ENCODE assay signal across 35 mouse cellular contexts in genomic region chr10:118831190-118831589, GRCm38 (mm10).
"Had no signal": no experiment of that assay in that cellular context is flagged by ENCODE, and none has a peak within 500 bp of the region (broad histone marks: within the 10 kb centered on the region; RNA-seq: fewer than 3 reads in every experiment).

No protein-coding gene starts in this region.

- H3K4me2 ChIP-seq: heart, embryonic 11.5 days; heart, embryonic 12.5 days; heart, embryonic 13.5 days; heart, embryonic 15.5 days; hindbrain, embryonic 12.5 days; hindbrain, embryonic 13.5 days; hindbrain, embryonic 14.5 days; hindbrain, embryonic 15.5 days; intestine, embryonic 15.5 days; kidney, embryonic 15.5 days had no signal

- ATAC-seq: hindbrain, embryonic 16.5 days; hindbrain, postnatal 0 days; inflammation-experienced regulatory T-cells, adult 6 months; intestine, embryonic 15.5 days; intestine, embryonic 16.5 days; intestine, postnatal 0 days had no signal

- H3K4me3 ChIP-seq: heart, embryonic 12.5 days; heart, embryonic 13.5 days; heart, embryonic 15.5 days; hindbrain, embryonic 10.5 days; hindbrain, embryonic 12.5 days; hindbrain, embryonic 13.5 days; hindbrain, embryonic 15.5 days; intestine, embryonic 15.5 days; kidney, embryonic 15.5 days; layer of hippocampus, adult 2 months; left cerebral cortex, adult 2 months had no signal

- DNase-seq: heart, postnatal 10 days; heart, postnatal 14 days; heart, postnatal 36 days; heart, postnatal 4 days; kidney, adult 11 months; kidney, adult 18-20 months; kidney, adult 2 months; kidney, adult 8-10 months; kidney, adult 9 months; kidney, postnatal 10 days; kidney, postnatal 14 days; kidney, postnatal 25 days; kidney, postnatal 36 days; kidney, postnatal 4 days; layer of hippocampus, adult 9-11 months; layer of hippocampus, postnatal 36 days had no signal

- H3K27me3 ChIP-seq: heart, embryonic 12.5 days; heart, embryonic 13.5 days; heart, embryonic 15.5 days; hindbrain, embryonic 12.5 days; hindbrain, embryonic 13.5 days; hindbrain, embryonic 15.5 days; intestine, embryonic 15.5 days; kidney, embryonic 15.5 days had no signal

- H3K36me3 ChIP-seq: heart, embryonic 12.5 days; heart, embryonic 13.5 days; heart, embryonic 15.5 days; hindbrain, embryonic 10.5 days; hindbrain, embryonic 12.5 days; hindbrain, embryonic 13.5 days; hindbrain, embryonic 15.5 days; intestine, embryonic 15.5 days; kidney, embryonic 15.5 days had no signal

- H3K9ac ChIP-seq: heart, embryonic 12.5 days; heart, embryonic 13.5 days; heart, embryonic 15.5 days; hindbrain, embryonic 12.5 days; hindbrain, embryonic 13.5 days; hindbrain, embryonic 14.5 days; hindbrain, embryonic 15.5 days; intestine, embryonic 15.5 days; kidney, embryonic 15.5 days had no signal

- H3K4me1 ChIP-seq: hindbrain, embryonic 10.5 days; hindbrain, embryonic 12.5 days; hindbrain, embryonic 13.5 days; hindbrain, embryonic 15.5 days; intestine, embryonic 15.5 days; kidney, embryonic 15.5 days had no signal

- H3K9me3 ChIP-seq: heart, embryonic 12.5 days; heart, embryonic 13.5 days; heart, embryonic 15.5 days; hindbrain, embryonic 10.5 days; hindbrain, embryonic 12.5 days; hindbrain, embryonic 13.5 days; hindbrain, embryonic 15.5 days; intestine, embryonic 15.5 days; kidney, embryonic 15.5 days had no signal

- H3K27ac ChIP-seq: heart, embryonic 13.5 days; heart, embryonic 15.5 days; hindbrain, embryonic 10.5 days; hindbrain, embryonic 12.5 days; hindbrain, embryonic 13.5 days; hindbrain, embryonic 14.5 days; hindbrain, embryonic 15.5 days; hindbrain, postnatal 0 days; intestine, embryonic 15.5 days; kidney, embryonic 15.5 days; kidney, postnatal 0 days; layer of hippocampus, adult 2 months; left cerebral cortex, adult 2 months had no signal
